Mouse (Mus musculus) kidney, embryonic 16.5 days (tissue): ENCODE measurements around the gene Bmp3. TPM values are rescaled to one million over a fixed set of nuclear protein-coding genes. Genes with fewer than 3 reads are reported as not detected.

Experiments used
- ATAC-seq: fragments of 200-750 bp; cut with Nextera tagmentation; 2 replicates; pipeline ENCODE4 v1.8.0; 2017; ENCODE audit warnings: moderate TSS enrichment; ENCODE audit not compliant: low FRiP score, low TSS enrichment
- H3K27ac ChIP-seq: fragments of 300-500 bp; sonication (generic); 2 replicates; pipeline ENCODE4 v1.5.1; 2014; ENCODE audit warnings: low read length
- H3K27me3 ChIP-seq: fragments of 300-500 bp; sonication (generic); 2 replicates; pipeline ENCODE4 v1.6.1; 2014; ENCODE audit warnings: low read length, control low read depth, mixed read lengths; ENCODE audit not compliant: insufficient read depth
- H3K36me3 ChIP-seq: fragments of 300-500 bp; sonication (generic); 2 replicates; pipeline ENCODE4 v1.6.1; 2014; ENCODE audit warnings: low read length, control low read depth, mixed read lengths; ENCODE audit not compliant: insufficient read depth
- H3K4me1 ChIP-seq: fragments of 300-500 bp; sonication (generic); 2 replicates; pipeline ENCODE4 v1.6.1; 2014; ENCODE audit warnings: low read length, control low read depth, mixed read lengths; ENCODE audit not compliant: insufficient read depth
- H3K4me2 ChIP-seq: fragments of 300-500 bp; sonication (generic); replicated peaks from 2 replicates; pipeline ENCODE4 v1.6.1; 2014; ENCODE audit warnings: low read depth, low read length
- H3K4me3 ChIP-seq: fragments of 300-500 bp; sonication (generic); 2 replicates; pipeline ENCODE4 v1.5.1; 2014; ENCODE audit warnings: mild to moderate bottlenecking, low read length
- H3K9ac ChIP-seq: fragments of 300-500 bp; sonication (generic); replicated peaks from 2 replicates; pipeline ENCODE4 v1.6.1; 2014; ENCODE audit warnings: low read length
- H3K9me3 ChIP-seq: fragments of 300-500 bp; sonication (generic); 2 replicates; pipeline ENCODE4 v1.6.1; 2016; ENCODE audit warnings: low read length, control low read depth
- WGBS: fragments of 180-500 bp; shearing (Covaris S2); extraction: QIAGEN DNeasy Blood & Tissue Kit; methylation state at CpG from one replicate; pipeline ENCODE4 v1.1.7; 2014; 5-methylcytosine and 5-hydroxymethylcytosine counted together
- polyA plus RNA-seq: library from polyadenylated mRNA; unstranded; fragments of >200 nt; fragmentation: Nextera tagmentation; extraction: Ambion mirVana; gene quantifications from 2 replicates; pipeline ENCODE4 v1.2.1, GENCODE M21; 2015

Bmp3 gene
- polyA plus RNA-seq, 1 experiment from 2014 or later = 10.2 TPM

DNA sequence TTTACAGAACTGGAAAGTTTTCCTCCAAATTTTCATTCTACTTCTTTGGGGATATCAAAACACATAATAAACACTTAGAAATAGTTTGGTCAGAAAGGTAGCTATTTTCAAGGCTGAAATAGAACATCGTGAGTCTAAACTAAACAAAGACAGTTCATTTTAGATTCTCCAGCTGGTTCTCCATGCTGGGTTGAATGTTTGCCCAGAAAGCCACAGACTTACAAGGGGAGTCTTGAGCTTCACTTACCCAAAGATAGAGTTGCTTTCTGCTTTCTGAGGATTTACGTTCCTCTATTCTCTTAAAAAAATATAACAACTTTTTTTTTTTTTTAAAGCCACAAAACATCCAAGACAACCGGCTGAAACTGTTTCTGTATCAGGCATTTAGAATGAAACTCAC lies 40.1 kb downstream of the Bmp3 start:
- Histone ChIP-seq H3K4me2 (no peak overlapping the region), H3K9ac (no peak overlapping the region), H3K9me3 (no peaks in the 10 kb centered on the region), H3K4me1 (no peaks in the 10 kb centered on the region), H3K4me3 (no peak overlapping the region), H3K36me3 (no peaks in the 10 kb centered on the region), H3K27ac (no peak overlapping the region), H3K27me3 (no peaks in the 10 kb centered on the region)
- ATAC-seq = no peak
- WGBS = 55% methylated on average over 3 of the region's 3 CpGs

GRCm38 (mm10) chr5:98897946-98898345 lies 43.7 kb downstream of the Bmp3 start:
- Histone ChIP-seq H3K27me3 (no peaks in the 10 kb centered on the region), H3K4me2 (no peak overlapping the region), H3K4me1 (no peaks in the 10 kb centered on the region), H3K9me3 (no peaks in the 10 kb centered on the region), H3K27ac (no peak overlapping the region), H3K4me3 (no peak overlapping the region), H3K9ac (no peak overlapping the region), H3K36me3 (no peaks in the 10 kb centered on the region)
- ATAC-seq = no peak

GRCm38 (mm10) chr5:98900926-98901325 lies 46.7 kb downstream of the Bmp3 start:
- no peak overlapping the region for H3K27ac ChIP-seq
- H3K9me3 ChIP-seq = peaks cover under 1% of the 10 kb centered on the region; the same call in 1 of the 2 replicates
- no peaks in the 10 kb centered on the region for H3K27me3 ChIP-seq
- no peaks in the 10 kb centered on the region for H3K4me1 ChIP-seq
- H3K4me2 ChIP-seq = no peak overlapping the region
- WGBS = 82% methylated on average over 5 of the region's 5 CpGs
- no peaks in the 10 kb centered on the region for H3K36me3 ChIP-seq
- no peak for ATAC-seq
- H3K9ac ChIP-seq = no peak overlapping the region
- no peak overlapping the region for H3K4me3 ChIP-seq

DNA sequence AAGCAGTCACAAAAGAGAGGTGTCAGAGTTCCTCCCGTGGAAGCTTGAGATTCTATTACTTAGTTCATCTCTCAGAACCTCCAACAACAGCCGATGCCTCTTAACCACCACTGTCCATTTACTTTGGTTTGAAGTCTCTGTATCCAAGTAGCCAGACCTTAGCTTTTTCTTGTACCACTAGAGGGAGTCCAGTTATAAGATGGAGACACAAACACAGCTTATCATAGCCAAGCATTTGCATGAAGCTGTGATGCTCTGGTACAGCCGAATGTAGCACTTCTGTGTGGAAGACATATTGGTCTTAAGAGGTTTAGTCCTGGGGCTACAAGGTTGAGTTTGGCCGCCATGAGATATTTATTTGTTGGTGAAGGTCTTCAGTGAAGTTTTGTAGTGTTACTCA lies 48.1 kb downstream of the Bmp3 start:
- H3K27ac ChIP-seq = no peak overlapping the region
- no peaks in the 10 kb centered on the region for H3K27me3 ChIP-seq
- H3K36me3 ChIP-seq = no peaks in the 10 kb centered on the region
- ATAC-seq = no peak
- no peak overlapping the region for H3K9ac ChIP-seq
- 59% methylated on average over 4 of the region's 4 CpGs for whole genome bisulfite sequencing
- no peak overlapping the region for H3K4me2 ChIP-seq
- no peaks in the 10 kb centered on the region for H3K4me1 ChIP-seq
- H3K4me3 ChIP-seq = no peak overlapping the region
- peaks cover 4% of the 10 kb centered on the region for H3K9me3 ChIP-seq

DNA sequence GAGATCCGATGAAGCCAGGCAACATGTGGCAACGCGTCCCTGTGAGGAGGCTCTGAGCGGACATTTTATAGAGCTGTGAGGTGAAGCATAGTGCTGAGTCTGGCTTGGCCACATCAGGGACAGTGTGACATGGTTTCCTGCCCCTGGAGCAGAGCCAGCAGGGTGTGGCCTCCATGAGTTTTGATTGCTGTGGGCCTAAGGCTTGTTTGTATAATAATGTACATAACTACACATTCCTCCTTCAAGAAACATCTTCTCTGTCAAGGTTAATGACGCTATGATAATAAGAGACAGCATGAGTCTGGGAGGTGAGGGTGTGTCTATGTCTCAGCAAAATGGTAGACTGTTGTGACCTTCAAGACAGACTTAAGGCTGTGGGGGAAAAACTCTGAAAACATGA lies 64.5 kb downstream of the Bmp3 start:
- Histone ChIP-seq H3K36me3 (no peaks in the 10 kb centered on the region), H3K27me3 (no peaks in the 10 kb centered on the region), H3K27ac (no peak overlapping the region), H3K9ac (no peak overlapping the region), H3K9me3 (no peaks in the 10 kb centered on the region), H3K4me1 (no peaks in the 10 kb centered on the region), H3K4me3 (no peak overlapping the region), H3K4me2 (no peak overlapping the region)
- WGBS = 92% methylated on average over 5 of the region's 5 CpGs
- ATAC-seq = no peak

- Histone ChIP-seq H3K4me2 (no peak overlapping the region), H3K27me3 (no peaks in the 10 kb centered on the region), H3K4me3 (no peak overlapping the region), H3K27ac (no peak overlapping the region), H3K36me3 (no peaks in the 10 kb centered on the region), H3K9ac (no peak overlapping the region), H3K9me3 (no peaks in the 10 kb centered on the region), H3K4me1 (no peaks in the 10 kb centered on the region)
- WGBS = 69% methylated on average over 1 of the region's 1 CpGs
- no peak for ATAC-seq
Observed at GRCm38 (mm10) chr5:98921608-98922007, 67.4 kb downstream of the Bmp3 start.

- no peak overlapping the region for H3K27ac ChIP-seq
- no peak overlapping the region for H3K4me3 ChIP-seq
- no peak for ATAC-seq
- H3K9ac ChIP-seq = no peak overlapping the region
- H3K4me2 ChIP-seq = no peak overlapping the region
- no peaks in the 10 kb centered on the region for H3K36me3 ChIP-seq
- 85% methylated on average over 3 of the region's 3 CpGs for WGBS
- H3K27me3 ChIP-seq = no peaks in the 10 kb centered on the region
- H3K4me1 ChIP-seq = no peaks in the 10 kb centered on the region
- H3K9me3 ChIP-seq = no peaks in the 10 kb centered on the region
Observed at GRCm38 (mm10) chr5:98922921-98923320, 68.7 kb downstream of the Bmp3 start.

Other genes with a start within 250 kb of the Bmp3 start
- gene Prkg2, start 182.9 kb downstream of the Bmp3 start, polyA plus RNA-seq = 2.0 and 2.4 TPM in 2 replicates